Mouse (Mus musculus) A20 (cell line): ENCODE data around the gene Itga8.

Source experiments
- DNase-seq: peaks from one replicate; pipeline ENCODE4 v3.0.0-alpha.2; 2011; ENCODE audit warnings: low read depth, low spot score

The Itga8 gene

DNA sequence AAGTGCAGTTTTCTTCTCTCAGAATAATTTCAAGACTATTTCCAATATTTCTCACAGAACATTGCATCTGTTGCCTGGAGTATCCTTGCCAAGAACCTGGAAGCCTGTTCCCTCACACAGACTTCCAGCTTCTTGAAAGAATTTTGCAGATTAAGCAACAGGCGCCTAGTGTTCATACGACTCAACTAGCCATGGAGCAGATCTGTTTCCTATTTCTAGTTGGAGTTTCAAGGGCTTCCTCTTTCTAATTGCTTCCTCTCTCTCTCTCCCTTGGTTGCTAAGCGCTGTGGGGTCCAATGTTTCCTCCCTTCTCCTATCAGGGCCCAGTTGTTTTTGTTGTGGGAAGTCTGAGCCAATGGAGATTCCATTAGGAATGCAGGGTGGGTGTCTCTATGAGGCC, 7.7 kb downstream of the Itga8 start:
- no peak for DNase-seq

DNA sequence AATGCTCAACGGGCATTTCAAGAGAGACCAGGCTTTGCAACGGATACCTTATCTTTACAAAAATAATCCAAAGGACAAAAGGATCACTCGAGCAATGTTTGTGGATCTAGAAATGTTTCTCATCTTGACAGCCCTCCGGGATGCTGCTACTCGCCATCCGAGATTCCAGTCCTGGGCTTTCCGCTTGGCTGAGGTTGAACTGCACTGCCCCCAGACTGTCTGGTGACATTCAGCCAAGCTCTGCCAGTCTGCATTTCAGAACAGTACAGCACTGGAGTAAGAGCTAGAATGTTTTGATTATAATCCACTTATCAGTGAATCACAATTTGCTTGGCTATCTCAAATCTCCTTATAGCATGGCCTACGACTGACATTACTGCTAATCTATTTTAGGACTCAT, 8.3 kb downstream of the Itga8 start:
- DNase-seq = no peak

DNA sequence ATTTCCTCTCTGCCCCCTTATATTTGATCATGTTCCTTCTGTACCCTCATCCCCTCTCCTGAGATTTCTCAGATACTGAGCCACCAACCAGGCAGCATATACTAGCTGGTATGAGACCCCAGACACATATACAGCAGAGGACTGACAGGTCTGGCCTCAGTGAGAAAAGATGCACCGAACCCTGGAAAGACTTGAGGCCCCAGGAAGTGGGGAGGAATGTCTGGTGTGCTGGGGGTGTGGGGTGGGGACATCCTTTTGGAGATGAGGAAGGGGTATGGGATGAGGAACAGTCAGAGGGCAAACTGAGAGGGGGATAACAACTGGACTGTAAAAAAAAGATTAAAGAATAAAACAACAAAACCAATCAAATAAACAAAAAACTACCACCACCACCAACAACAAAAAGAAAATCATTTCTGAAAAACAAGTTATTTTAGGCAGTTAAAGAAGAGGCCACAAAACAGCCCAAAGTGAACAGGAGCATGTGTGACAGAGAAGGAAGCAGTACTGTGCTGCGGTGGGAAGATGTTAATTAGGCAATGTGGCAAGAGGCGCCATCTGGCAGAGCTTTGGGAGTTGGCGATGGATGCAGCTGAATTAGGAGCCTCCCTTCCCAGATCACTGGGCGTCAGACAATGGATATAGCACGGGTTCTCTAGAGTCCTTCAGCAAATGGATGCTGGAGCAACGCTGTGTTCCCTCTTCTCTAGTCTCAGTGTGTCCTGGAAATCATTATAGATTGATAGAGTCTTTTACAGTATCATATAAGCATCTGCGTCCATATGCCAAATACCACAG, 9.5 kb downstream of the Itga8 start:
- no peak for DNase-seq

DNA sequence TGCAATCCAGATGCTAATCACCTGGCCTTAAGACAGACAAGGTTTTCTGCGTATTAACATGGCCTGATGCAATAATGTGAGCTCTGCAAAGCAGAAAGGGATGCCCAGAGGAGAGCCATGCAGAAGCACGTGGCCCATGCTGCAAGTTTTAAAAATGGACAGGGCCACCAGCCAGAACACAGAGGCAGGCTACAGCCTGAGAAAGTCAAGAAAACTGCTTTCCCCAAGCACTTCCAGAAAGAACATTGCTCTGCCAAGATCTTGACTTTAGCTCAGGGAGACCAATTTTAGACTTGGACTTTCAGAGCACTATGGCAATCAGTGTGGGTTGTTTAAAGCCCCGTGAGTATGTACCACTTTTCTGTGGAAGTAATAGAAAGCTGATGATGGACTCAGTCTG, 11.5 kb downstream of the Itga8 start:
- no peak for DNase-seq

DNA sequence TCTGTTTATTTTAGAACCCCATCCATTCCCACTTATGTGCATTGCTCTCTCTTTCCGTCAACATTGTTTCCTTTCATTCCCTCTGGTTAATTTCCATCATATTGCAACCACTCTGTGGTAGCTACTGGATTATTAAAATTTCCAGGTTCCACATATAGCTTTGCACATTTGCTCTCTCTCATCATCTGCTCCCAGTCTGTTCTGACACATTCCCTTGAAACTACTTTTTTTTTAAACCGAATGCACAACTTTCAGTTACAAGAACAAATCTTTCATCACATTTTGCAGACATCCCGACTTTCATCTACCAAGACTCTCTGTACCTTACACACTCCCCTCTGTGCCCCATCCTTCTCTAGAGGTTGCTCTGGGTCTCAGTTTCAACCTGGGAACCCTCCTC, 13.9 kb downstream of the Itga8 start:
- no peak for DNase-seq

DNA sequence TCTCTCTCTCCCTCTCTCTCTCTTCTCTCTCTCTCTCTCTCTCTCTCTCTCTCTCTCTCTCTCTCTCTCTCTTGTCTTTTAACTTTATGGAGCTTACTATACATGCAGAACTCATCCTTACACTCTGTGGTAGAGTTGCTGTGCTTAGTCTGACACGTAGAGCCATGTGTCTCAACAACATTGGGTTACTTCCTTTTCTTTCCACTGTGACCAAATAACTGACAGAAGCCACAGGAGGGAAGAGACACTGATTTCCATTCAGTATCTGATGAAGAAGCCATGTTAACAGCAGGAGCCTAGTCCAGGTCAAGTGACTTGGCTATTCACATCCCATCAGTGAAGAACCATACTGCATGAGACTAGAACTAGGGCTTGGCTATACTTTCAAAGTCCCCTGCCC, 21.1 kb downstream of the Itga8 start:
- no peak for DNase-seq

DNA sequence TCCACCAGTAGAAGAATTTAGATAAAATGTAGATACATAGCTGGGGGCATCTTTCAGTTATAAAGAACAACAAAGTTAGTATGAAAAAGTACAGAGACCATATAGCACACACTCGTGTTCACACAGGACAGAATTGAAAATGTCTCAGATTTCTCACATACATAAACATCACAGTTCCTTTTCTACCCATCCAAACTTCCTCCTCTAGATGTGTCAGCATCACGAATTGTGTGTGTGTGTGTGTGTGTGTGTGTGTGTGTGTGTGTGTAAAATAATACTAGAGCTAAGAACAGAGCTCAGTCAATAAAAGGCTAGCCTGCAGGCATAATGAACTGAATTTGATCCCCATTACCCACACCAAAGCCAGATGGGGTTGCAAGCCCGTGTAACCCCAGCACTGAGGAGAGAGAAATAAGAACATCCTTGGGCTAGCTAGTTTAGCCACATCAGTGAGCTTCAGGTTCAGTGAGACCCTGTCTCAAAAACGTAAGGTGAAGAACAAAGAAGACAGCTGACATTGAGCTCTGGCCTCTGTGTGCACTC, 22.6 kb downstream of the Itga8 start:
- no peak for DNase-seq

DNA sequence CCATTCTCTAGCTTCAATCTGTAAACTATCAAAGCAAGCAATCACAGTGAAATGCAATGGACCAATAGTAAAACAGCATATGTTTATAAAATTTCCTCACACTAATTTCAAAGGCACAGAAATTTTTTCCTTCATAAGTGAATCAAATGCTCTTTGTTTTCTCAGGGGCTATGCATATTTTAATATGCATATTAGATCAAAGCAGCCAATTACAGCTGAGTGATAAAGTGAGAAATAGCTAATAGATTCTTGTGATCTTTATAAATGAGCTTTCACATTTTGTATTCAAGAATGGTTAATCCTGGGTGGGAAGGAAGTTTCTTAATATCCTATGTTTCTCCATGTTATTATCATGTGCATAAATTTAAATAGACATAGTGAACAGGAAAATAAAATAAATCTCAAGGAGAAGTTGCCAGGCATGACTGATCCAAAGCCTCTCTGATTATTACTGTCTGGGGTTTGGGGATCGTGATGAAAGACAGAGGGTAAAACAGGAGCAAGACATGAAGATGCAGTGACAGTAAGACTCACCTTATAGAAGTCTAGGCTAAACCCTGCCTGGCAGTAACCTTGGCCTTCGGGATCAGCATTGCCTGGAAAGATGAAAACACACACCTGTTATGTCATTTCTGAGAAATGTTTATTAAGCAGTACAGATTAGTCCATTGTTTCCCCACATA, 44.9 kb downstream of the Itga8 start:
- DNase-seq = no peak

DNA sequence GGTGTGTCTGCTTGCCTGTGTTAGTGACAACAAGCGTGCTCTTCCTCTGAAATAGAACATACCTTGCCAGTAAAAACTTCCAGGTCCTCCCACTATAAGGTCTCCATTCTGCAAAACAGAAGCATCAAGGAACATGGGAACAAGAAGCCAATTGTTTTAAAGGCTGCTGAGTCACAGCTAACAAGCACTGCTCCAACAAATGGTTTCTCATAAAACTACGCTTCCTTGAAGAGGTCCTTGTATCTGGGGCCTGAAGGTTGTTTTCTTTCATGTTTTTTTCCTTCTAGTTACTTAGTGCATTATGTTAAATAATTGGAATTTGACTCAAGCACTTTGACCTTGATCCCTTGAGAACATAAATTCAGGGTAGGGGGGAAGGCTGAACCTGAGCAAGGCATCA, 45.8 kb downstream of the Itga8 start:
- no peak for DNase-seq

DNA sequence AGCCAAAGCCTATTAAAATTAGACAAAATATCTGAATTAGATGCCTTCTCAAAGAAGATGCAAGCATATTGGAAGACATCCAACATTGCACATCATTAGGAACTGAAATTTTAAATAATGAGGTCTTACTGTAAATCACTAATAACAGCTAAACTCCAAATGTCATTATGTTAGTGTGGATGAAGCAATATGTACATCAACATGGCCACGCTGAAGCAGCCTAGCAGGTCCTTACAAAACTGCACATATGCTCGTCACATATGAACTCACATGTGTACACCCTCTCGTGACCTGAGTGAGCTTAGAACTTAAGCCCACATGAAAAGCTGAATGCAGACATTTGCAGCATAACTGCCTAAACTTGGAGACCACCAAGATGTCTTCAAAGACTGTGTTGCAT, 66.4 kb downstream of the Itga8 start:
- DNase-seq = no peak

DNA sequence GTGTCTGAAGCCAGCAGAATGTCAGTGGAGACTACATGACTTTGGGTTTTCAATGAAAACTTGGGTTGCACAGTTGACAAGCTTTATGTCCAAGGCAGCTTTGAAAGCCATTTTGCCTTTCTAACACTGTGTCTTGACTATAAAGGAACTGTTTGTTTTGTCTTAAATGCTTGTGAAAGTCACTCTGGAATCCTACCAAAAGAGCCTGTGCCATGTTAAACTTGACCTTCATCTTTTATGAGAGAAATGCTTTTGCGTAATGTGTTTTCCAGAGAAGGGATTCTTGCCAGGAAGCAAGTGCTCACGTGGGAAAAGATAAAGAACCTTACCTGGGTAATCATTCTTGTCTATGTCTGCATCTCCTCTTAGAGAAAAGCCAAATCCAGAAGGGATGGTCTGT, 72.0 kb downstream of the Itga8 start:
- DNase-seq = no peak

DNA sequence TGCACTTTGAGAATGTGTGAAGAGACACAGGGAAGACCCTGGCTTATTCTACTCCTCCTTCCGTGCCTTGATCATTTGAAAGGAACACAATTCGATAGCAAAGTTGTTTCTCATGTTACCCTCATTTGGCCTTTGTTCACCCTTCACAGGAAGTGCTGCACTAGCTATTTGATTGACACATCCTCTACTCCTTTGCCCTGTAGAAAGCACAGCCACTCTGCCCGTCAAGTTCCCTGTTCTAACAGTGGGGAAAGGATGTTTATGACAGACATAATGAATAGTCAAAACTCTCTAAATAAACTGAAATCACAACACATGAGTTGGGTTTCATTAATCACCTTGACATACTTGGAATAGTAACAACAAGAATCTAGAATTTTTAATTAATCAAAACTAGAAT, 73.4 kb downstream of the Itga8 start:
- DNase-seq = no peak

DNA sequence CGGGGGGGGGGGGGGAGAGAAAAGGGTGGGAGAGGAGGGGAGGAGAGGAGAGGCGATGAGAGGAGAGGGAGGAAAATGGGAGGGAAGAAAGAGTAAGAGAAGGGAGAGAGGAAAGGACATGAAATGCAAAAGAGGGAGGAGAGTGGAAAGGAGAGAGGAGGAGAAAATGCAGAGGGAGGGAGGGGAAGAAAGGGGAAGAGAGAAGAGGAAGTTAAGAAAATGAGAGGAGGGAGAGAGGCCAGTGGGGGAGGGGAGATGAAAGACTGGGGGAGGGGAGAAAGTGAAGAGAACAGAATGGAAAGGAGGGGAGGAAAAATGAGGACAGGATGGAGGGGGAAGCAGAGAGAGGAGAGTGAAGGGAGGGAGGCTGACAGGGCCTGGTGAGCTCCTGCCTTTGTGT, 74.5 kb downstream of the Itga8 start:
- DNase-seq = peak; percentile 7

DNA sequence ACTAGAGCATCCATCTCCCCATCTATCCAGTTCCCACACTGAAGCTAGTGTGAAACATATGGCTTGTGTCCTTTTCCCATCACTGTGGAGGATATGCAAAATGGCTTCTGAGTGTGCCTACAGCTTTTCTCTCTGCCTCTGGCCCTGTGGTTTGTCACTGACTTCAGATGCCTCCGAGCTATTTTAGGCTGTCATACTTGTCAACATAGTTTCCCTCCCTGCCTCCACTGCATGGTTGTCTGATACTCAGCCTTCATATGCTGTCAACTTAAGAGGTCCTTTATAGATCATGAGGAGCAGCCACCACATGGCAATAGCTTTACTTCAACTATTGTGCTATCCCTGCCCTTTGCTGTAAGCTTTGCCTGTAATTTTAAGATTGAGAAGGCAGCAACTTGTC, 75.4 kb downstream of the Itga8 start:
- DNase-seq = no peak

DNA sequence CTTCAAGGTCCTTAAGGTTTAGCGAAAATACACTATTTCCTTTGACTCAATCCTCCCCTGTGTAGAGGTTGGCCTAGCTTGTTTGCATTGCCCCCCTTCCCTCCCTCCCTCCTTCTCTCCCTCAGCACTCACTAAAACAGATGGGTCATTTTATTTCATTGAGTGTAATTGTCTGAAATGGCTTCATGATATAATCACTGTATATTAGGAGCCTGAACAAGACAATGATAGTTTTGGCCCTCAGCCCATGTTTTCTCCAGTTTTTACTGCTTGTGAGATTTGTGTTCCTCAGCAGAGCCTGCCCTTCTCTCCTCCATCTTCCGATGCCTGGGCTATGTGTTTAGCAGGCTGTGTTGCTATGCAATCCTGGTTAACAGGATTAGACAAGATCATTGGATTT, 80.1 kb downstream of the Itga8 start:
- DNase-seq = no peak

DNA sequence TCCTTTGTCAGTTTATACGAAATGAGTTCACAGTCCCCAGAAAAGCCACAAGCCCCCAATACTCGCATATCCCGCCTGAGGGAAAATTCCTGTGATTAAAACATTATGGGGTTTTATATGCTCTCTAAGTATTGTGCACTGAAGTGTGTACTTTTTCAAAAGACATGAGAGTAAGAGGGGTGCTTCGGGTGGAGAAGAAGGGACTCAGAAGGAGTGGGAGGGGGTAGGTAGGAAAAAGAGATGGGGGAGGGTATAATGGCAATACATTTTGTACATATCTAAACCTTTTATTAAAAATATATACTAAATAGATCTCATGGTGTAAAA, 88.3 kb downstream of the Itga8 start:
- no peak for DNase-seq

DNA sequence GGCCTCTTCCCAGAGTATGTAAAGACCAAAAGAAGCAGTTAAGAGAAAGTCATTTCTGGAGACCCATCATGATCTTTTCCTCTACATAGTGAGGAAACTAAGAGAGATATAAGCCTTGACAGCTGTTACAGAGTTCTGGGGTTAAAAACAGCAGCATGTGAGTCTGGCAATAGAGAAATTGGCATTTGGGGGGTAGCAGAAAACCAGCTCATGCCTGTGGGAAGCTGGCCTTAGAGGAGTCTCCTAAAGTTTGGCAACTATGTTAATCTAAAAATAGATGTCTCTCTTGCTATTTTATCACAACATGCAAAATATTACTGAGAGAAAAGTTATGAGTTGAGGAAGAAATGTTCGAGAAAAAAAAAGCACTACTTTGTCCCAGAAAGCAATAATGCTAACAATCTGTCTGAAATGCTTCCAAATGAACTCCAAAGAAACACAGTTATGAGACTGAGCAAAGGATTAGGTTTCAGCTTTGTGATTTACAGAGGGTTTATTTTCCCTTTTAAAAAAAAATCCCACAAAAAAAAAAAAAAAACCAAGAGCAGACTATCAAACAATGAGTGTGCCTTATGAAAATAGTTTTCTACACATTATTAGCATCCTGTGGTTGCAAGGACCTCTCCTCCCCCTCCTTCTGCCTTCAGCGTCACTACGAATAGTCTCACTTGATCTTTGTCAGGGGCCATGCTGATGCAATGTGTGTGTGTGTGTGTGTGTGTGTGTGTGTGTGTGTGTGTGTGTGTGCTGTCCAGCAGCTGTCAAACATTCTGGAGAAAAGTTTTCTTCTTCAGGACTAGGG, 88.9 kb downstream of the Itga8 start:
- DNase-seq = no peak

DNA sequence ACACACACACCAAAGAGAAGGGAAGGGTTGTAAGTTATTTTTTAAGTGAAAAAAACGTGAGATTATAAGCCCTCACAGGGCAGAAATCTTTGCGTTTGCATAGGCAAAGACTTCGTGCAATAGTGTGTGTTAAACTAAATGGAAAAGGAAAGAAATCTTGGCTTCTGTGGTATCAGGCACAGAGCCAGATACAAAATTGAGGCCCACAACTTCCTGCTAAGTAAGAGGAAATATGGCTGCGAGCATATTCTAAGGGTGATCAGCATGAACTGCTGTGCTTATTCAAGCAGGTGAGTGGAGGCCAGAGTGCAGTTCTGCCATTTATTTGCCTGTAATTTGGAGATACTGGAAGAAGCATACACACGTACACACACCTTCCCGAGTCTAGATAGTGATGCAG, 93.6 kb downstream of the Itga8 start:
- no peak for DNase-seq

DNA sequence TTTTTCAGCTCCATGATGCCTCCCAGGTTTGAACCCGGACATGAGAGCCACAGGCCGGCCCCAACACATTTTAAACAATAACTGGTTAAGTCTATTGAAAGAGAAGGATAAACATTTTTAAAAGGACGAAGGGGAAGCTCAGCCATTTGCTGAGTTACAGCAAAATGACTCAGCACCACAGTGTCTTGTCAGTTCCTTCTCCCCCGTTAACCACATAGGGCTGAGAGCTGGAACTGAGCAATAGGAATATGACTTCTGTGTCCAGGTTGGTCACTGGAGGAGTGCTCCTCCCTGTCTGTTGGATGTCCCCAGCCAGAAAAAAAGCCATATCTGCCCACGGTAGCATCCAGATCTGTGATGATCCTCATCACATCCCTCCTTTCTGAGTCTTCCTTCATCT, 95.4 kb downstream of the Itga8 start:
- DNase-seq = no peak

DNA sequence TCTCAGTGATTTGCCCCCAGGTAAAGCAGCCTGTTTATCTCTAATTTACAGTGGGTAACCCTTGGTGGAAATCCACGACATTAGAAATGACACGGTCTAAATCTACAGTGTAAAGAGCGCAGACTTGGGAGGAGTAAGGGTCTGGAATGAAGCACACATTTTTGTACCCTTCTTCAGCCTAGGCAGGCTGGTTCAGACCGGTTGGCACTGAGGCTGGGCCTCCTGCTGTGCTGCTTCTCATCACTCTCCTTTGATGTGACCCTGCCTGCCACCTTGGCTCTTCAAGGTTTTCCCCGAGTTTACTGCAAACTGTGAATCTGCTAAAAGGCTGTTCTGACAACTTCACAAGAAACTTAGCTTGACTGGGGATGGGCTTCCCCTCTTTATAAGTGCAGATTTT, 95.8 kb downstream of the Itga8 start:
- DNase-seq = no peak

DNA sequence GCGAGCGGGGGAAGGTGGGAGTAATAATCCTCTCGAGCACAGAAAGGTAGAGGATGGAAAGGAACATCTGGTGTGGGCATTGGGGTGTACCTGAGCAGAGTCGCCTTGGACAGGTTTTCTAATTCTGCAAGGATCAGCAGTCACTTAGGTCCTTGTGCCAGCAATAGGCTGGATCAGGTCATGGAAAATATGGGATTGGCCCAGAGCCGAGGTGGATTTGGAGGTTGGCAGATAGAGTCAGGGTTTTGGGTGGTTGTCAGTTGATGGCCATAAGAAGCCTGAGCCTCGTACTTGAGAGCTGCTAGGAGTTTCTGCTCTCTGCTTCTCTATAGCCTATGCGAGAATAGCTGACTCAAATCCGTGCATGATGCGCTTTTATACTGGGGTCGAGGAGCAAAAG, 98.5 kb downstream of the Itga8 start:
- DNase-seq = no peak

DNA sequence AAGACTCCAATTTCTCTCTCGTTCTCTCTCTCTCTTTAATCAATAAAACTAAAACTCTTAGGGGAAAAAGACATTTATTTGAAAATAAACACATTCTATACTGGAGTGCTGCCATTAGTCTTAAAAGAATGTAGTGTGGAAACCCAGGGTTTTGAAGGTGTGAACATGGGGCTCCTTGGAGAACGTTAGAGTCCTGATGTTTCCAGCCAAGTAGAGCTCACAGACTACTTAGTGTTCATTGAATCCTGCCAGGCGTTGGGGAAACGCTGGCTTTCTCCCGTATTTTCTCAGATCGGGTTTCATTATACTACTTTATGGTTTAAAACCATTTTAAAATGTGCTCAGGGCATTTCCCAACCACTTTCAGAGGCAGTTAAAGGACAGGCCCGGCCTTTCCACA, 103.0 kb downstream of the Itga8 start:
- no peak for DNase-seq

DNA sequence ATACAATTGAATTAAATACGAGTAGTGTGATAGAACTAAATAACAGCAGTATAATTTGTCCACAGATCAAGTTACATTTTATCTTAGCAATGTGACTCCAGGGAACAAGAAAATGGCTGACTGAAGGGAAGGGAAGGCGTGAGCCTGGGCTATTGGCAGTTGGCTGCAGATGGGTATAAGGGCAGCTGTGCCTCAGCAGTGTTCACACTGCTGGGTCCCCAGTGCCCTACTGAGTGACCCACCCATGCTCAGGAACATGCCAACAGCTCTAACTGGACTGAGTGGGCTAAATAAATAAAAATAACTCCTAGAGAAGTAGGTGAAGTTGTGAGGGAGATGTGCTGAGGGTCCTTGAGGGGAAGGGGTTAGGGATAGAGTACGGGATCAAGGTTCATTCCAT, 103.5 kb downstream of the Itga8 start:
- DNase-seq = no peak
